Mouse (Mus musculus): ENCODE results near the gene Atrnl1. TPM values are rescaled to one million over a fixed set of nuclear protein-coding genes. Genes with fewer than 3 reads are reported as not detected.
A peak's percentile ranks its signal among the peaks of the same experiment; 100 is the strongest.

The Atrnl1 gene
- polyA plus RNA-seq, 1 experiment from 2014 or later: 7.8 TPM

DNA sequence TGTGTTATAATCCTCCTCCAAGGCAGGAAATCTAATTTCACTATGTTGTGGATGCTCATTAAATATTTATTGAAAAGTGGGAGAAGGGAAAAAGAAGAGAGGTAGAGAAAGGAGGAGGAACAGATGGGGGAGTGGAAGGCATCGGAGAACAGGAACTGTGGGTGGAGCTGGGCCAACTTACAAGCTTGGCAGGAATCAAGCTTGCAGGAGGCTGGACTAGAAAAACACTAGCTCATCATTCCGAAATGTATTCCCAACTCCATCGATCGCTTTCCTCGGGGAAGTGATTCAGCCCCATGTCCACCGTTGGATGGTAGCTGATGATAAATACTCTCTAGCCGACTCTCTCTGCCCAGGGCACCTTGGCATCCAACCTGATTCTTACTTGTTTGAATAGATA, 29.9 kb upstream of the Atrnl1 start:
- Histone ChIP-seq H3K27me3 (ENCODE audit: control insufficient read depth, insufficient read depth, low read length) (no peaks in the 10 kb centered on the region), H3K4me2 (ENCODE audit: low read depth, low read length) (no peak overlapping the region), H3K9me3 (replicated peaks; ENCODE audit: control insufficient read depth, low read length) (no peaks in the 10 kb centered on the region), H3K4me1 (ENCODE audit: control insufficient read depth, insufficient read depth, low read length) (no peaks in the 10 kb centered on the region), H3K36me3 (replicated peaks; ENCODE audit: control insufficient read depth, insufficient read depth, low read depth, low read length) (no peaks in the 10 kb centered on the region), H3K9ac (replicated peaks; ENCODE audit: low read length) (no peak overlapping the region), H3K4me3 (ENCODE audit: low read depth, low read length) (no peak overlapping the region), H3K27ac (replicated peaks; ENCODE audit: low read depth, low read length) (no peak overlapping the region)
- no peak for ATAC-seq (replicated peaks; ENCODE audit: insufficient number of reproducible peaks, low FRiP score, low TSS enrichment, low read depth)
- DNase-seq (ENCODE audit: low spot score): no peak
- 93% methylated on average over 7 of the region's 7 CpGs for WGBS

DNA sequence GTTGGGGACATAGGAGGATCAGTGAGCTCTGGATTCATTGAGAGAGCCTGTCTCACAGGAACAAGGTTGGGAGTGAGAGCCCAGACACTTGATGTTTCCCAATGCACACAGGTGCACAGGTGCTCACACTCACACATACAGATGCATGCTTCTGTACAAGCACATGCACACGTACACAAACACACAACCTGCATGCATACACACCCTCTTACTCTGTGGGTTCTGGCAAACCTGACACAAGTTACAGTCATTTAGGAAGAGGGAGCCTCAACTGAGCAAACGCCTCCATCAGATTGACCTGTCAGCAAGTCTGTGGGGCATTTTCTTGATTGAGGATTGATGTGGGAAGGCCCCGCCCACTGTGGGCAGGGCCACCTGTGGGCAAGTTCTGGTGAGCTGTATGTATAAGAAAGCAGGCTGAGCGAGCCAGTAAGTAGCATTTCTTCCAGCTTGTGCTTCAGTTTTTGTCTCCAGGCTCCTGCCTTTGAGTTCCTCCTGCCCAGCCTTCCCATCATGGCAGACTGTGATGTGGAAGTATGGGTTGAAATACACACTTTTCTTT, 25.5 kb upstream of the Atrnl1 start:
- Histone ChIP-seq H3K27me3 (ENCODE audit: control insufficient read depth, insufficient read depth, low read length) (no peaks in the 10 kb centered on the region), H3K9me3 (replicated peaks; ENCODE audit: control insufficient read depth, low read length) (no peaks in the 10 kb centered on the region), H3K4me2 (ENCODE audit: low read depth, low read length) (no peak overlapping the region), H3K27ac (replicated peaks; ENCODE audit: low read depth, low read length) (no peak overlapping the region), H3K4me3 (ENCODE audit: low read depth, low read length) (no peak overlapping the region), H3K36me3 (replicated peaks; ENCODE audit: control insufficient read depth, insufficient read depth, low read depth, low read length) (no peaks in the 10 kb centered on the region), H3K4me1 (ENCODE audit: control insufficient read depth, insufficient read depth, low read length) (no peaks in the 10 kb centered on the region; the same call in 1 of the 2 replicates), H3K9ac (replicated peaks; ENCODE audit: low read length) (no peak overlapping the region)
- ATAC-seq (replicated peaks; ENCODE audit: insufficient number of reproducible peaks, low FRiP score, low TSS enrichment, low read depth): no peak
- 59% methylated on average over 4 of the region's 4 CpGs for WGBS
- no peak for DNase-seq (ENCODE audit: low spot score)

DNA sequence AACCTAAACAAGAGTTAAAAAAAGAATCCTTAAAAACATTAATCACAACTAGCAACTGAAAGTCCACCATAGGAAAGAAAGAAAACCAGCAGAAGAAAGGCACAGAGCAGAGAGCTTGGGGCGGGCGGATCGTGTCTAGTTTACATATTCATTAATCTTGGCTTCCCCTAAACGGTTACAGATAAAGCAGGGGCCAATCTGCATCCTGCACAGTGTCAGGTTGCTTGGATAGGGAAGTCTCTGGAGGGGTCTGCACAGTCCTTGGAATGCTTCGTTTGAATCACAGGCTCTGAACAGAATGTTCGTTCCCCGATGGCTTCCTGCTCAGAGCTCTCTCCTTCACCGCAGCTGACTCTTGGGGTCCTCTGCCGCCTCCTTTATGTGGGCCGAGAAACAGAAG, 24.7 kb upstream of the Atrnl1 start:
- no peak overlapping the region for H3K27ac ChIP-seq (replicated peaks; ENCODE audit: low read depth, low read length)
- no peaks in the 10 kb centered on the region for H3K9me3 ChIP-seq (replicated peaks; ENCODE audit: control insufficient read depth, low read length)
- H3K4me3 ChIP-seq (ENCODE audit: low read depth, low read length): no peak overlapping the region
- 24% methylated on average over 10 of the region's 10 CpGs for WGBS
- DNase-seq (ENCODE audit: low spot score) (peak; percentile 58), ATAC-seq (replicated peaks; ENCODE audit: insufficient number of reproducible peaks, low FRiP score, low TSS enrichment, low read depth) (0 out of 2 replicates have a peak, but pooled peaks have one; percentile 65)
- no peaks in the 10 kb centered on the region for H3K27me3 ChIP-seq (ENCODE audit: control insufficient read depth, insufficient read depth, low read length)
- H3K36me3 ChIP-seq (replicated peaks; ENCODE audit: control insufficient read depth, insufficient read depth, low read depth, low read length): no peaks in the 10 kb centered on the region
- no peak overlapping the region for H3K4me2 ChIP-seq (ENCODE audit: low read depth, low read length)
- H3K4me1 ChIP-seq (ENCODE audit: control insufficient read depth, insufficient read depth, low read length): no peaks in the 10 kb centered on the region; the same call in 1 of the 2 replicates
- no peak overlapping the region for H3K9ac ChIP-seq (replicated peaks; ENCODE audit: low read length)

DNA sequence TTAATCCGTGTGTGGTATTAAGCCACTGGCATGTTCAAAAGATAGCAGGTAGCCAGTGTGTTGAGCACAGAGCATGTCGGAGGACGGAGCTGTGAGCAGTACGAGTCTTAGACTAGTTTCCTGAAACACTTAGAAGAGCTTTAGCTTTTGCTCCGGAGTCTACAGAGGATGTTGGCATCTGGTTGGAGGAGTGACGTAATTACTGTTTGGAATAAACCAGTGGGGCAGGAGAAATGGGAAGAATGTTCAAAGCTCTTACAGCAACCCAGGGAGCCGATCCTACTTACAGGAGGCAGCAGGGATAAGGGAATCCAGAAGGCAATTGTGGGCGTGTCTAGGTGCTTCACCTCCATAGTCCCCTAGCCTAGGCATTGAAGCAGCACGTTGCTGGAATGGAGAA, 21.3 kb upstream of the Atrnl1 start:
- DNase-seq (ENCODE audit: low spot score) (no peak), ATAC-seq (replicated peaks; ENCODE audit: insufficient number of reproducible peaks, low FRiP score, low TSS enrichment, low read depth) (no peak)
- 74% methylated on average over 9 of the region's 9 CpGs for WGBS
- Histone ChIP-seq H3K36me3 (replicated peaks; ENCODE audit: control insufficient read depth, insufficient read depth, low read depth, low read length) (no peaks in the 10 kb centered on the region), H3K4me1 (ENCODE audit: control insufficient read depth, insufficient read depth, low read length) (no peaks in the 10 kb centered on the region; the same call in 1 of the 2 replicates), H3K27ac (replicated peaks; ENCODE audit: low read depth, low read length) (no peak overlapping the region), H3K9me3 (replicated peaks; ENCODE audit: control insufficient read depth, low read length) (no peaks in the 10 kb centered on the region), H3K27me3 (ENCODE audit: control insufficient read depth, insufficient read depth, low read length) (no peaks in the 10 kb centered on the region), H3K4me3 (ENCODE audit: low read depth, low read length) (no peak overlapping the region), H3K4me2 (ENCODE audit: low read depth, low read length) (no peak overlapping the region), H3K9ac (replicated peaks; ENCODE audit: low read length) (no peak overlapping the region)

DNA sequence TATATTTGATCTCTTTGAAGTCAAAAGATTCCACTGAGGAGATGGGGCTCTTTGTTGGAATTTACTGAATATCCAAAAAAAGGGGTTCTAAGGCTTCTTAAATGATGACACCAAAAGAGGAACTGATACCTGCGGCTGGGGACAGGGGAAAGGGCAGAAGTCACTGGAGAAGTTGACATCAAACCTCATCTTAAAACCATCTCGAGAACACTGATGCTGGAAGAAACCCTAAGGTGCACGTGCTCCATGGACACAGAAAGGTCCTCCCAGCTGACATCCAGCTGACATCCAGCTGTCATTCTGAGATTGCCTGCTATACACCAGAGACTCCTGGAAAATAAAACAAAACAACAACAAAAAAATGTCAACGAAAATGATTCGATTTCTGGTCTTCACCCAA, 19.9 kb upstream of the Atrnl1 start:
- Histone ChIP-seq H3K36me3 (replicated peaks; ENCODE audit: control insufficient read depth, insufficient read depth, low read depth, low read length) (no peaks in the 10 kb centered on the region), H3K4me2 (ENCODE audit: low read depth, low read length) (no peak overlapping the region), H3K4me3 (ENCODE audit: low read depth, low read length) (no peak overlapping the region), H3K27me3 (ENCODE audit: control insufficient read depth, insufficient read depth, low read length) (no peaks in the 10 kb centered on the region), H3K9me3 (replicated peaks; ENCODE audit: control insufficient read depth, low read length) (no peaks in the 10 kb centered on the region), H3K4me1 (ENCODE audit: control insufficient read depth, insufficient read depth, low read length) (no peaks in the 10 kb centered on the region; the same call in 1 of the 2 replicates), H3K9ac (replicated peaks; ENCODE audit: low read length) (no peak overlapping the region), H3K27ac (replicated peaks; ENCODE audit: low read depth, low read length) (no peak overlapping the region)
- ATAC-seq (replicated peaks; ENCODE audit: insufficient number of reproducible peaks, low FRiP score, low TSS enrichment, low read depth) (no peak), DNase-seq (ENCODE audit: low spot score) (no peak)
- 93% methylated on average over 5 of the region's 5 CpGs for WGBS

DNA sequence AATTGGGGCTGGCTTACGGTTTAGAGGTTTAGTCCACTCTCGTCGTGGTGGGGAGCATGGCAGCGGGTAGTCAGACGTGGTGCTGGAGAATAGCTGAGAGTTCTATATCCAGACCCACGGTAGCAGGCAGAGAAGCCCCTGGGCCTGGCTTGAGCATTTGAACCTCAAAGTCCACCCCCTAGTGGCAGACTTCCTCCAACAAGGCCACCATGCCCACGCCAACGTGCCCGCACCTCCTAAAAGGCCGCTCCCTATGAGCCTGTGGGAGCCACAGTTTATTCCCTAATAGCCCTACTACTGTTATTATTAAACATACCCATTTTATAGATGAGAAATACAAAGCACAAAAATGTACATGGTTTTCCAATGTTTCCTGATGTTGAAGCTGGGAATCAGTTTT, 19.2 kb upstream of the Atrnl1 start:
- H3K4me2 ChIP-seq (ENCODE audit: low read depth, low read length): no peak overlapping the region
- no peak for ATAC-seq (replicated peaks; ENCODE audit: insufficient number of reproducible peaks, low FRiP score, low TSS enrichment, low read depth)
- no peak overlapping the region for H3K27ac ChIP-seq (replicated peaks; ENCODE audit: low read depth, low read length)
- H3K9ac ChIP-seq (replicated peaks; ENCODE audit: low read length): no peak overlapping the region
- no peaks in the 10 kb centered on the region for H3K27me3 ChIP-seq (ENCODE audit: control insufficient read depth, insufficient read depth, low read length)
- H3K4me3 ChIP-seq (ENCODE audit: low read depth, low read length): no peak overlapping the region
- no peaks in the 10 kb centered on the region for H3K4me1 ChIP-seq (ENCODE audit: control insufficient read depth, insufficient read depth, low read length)
- H3K9me3 ChIP-seq (replicated peaks; ENCODE audit: control insufficient read depth, low read length): no peaks in the 10 kb centered on the region
- no peaks in the 10 kb centered on the region for H3K36me3 ChIP-seq (replicated peaks; ENCODE audit: control insufficient read depth, insufficient read depth, low read depth, low read length)
- no peak for DNase-seq (ENCODE audit: low spot score)
- 82% methylated on average over 10 of the region's 10 CpGs for WGBS

DNA sequence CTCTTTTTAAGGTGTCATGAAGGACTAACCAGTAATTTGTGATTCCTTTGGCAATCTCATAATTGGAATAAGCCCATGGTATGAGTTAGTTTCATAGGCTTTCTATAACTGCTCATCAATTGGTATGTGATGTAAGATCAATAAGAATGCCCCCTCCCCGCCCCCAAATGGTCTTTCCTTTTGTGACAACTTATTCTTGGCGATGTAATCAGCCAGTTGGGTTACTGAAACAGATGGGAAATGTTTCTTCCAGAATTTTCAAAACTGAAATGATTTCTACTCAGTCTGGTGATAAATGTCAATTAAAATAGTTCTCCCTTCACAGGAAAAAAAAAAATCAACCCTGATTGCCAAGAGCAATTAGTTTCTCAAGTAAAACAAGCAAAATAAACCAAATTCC, 18.5 kb upstream of the Atrnl1 start:
- no peaks in the 10 kb centered on the region for H3K9me3 ChIP-seq (replicated peaks; ENCODE audit: control insufficient read depth, low read length)
- no peaks in the 10 kb centered on the region for H3K4me1 ChIP-seq (ENCODE audit: control insufficient read depth, insufficient read depth, low read length)
- no peaks in the 10 kb centered on the region for H3K36me3 ChIP-seq (replicated peaks; ENCODE audit: control insufficient read depth, insufficient read depth, low read depth, low read length)
- H3K4me2 ChIP-seq (ENCODE audit: low read depth, low read length): no peak overlapping the region
- no peaks in the 10 kb centered on the region for H3K27me3 ChIP-seq (ENCODE audit: control insufficient read depth, insufficient read depth, low read length)
- DNase-seq (ENCODE audit: low spot score) (no peak), ATAC-seq (replicated peaks; ENCODE audit: insufficient number of reproducible peaks, low FRiP score, low TSS enrichment, low read depth) (no peak)
- H3K4me3 ChIP-seq (ENCODE audit: low read depth, low read length): no peak overlapping the region
- WGBS: 95% methylated on average over 2 of the region's 2 CpGs
- H3K27ac ChIP-seq (replicated peaks; ENCODE audit: low read depth, low read length): no peak overlapping the region
- no peak overlapping the region for H3K9ac ChIP-seq (replicated peaks; ENCODE audit: low read length)

DNA sequence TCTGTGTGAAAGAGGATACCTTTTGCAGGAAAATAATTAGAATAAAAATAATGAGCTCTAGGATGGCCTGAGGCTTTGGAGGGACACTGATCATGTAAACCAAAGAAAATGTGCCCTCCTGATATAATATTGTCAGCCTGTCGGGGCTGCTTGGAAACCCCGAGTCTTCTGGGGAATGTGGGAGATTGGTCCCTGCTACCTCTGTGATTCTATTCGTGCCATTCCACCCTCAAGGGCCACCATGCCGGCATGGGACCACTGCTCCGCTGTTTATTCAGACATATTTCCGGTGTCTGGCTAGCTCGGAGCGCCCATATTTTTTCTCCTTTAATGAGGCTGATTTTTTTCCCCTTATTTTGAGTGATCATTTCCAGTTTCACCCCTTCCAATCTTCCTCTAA, 11.7 kb upstream of the Atrnl1 start:
- no peak overlapping the region for H3K4me2 ChIP-seq (ENCODE audit: low read depth, low read length)
- H3K36me3 ChIP-seq (replicated peaks; ENCODE audit: control insufficient read depth, insufficient read depth, low read depth, low read length): no peaks in the 10 kb centered on the region
- H3K9ac ChIP-seq (replicated peaks; ENCODE audit: low read length): no peak overlapping the region
- WGBS: 60% methylated on average over 8 of the region's 8 CpGs
- H3K27me3 ChIP-seq (ENCODE audit: control insufficient read depth, insufficient read depth, low read length): no peaks in the 10 kb centered on the region
- DNase-seq (ENCODE audit: low spot score) (no peak), ATAC-seq (replicated peaks; ENCODE audit: insufficient number of reproducible peaks, low FRiP score, low TSS enrichment, low read depth) (no peak)
- H3K27ac ChIP-seq (replicated peaks; ENCODE audit: low read depth, low read length): no peak overlapping the region
- H3K4me1 ChIP-seq (ENCODE audit: control insufficient read depth, insufficient read depth, low read length): no peaks in the 10 kb centered on the region
- no peak overlapping the region for H3K4me3 ChIP-seq (ENCODE audit: low read depth, low read length)
- H3K9me3 ChIP-seq (replicated peaks; ENCODE audit: control insufficient read depth, low read length): no peaks in the 10 kb centered on the region
